Mouse (Mus musculus) neural tube, embryonic 13.5 days (tissue): ENCODE results near the gene Crebbp. TPM values are rescaled to one million over a fixed set of nuclear protein-coding genes. Genes with fewer than 3 reads are reported as not detected.

Source experiments
- ATAC-seq: fragments of 200-750 bp; cut with Nextera tagmentation; 2 replicates; pipeline ENCODE4 v1.8.0; 2017; ENCODE audit warnings: low read depth, mild to moderate bottlenecking, moderate TSS enrichment, moderate library complexity
- H3K27ac ChIP-seq: fragments of 300-500 bp; sonication (generic); replicated peaks from 2 replicates; pipeline ENCODE4 v1.5.1; 2015; ENCODE audit warnings: moderate library complexity, mild to moderate bottlenecking, inconsistent platforms
- H3K27me3 ChIP-seq: fragments of 300-500 bp; sonication (generic); 2 replicates; pipeline ENCODE4 v1.6.1; 2015; ENCODE audit warnings: mild to moderate bottlenecking, inconsistent platforms
- H3K36me3 ChIP-seq: fragments of 300-500 bp; sonication (generic); 2 replicates; pipeline ENCODE4 v1.6.1; 2015; ENCODE audit warnings: mild to moderate bottlenecking, inconsistent platforms
- H3K4me1 ChIP-seq: fragments of 300-500 bp; sonication (generic); replicated peaks from 2 replicates; pipeline ENCODE4 v1.6.1; 2015; ENCODE audit warnings: inconsistent platforms
- H3K4me2 ChIP-seq: fragments of 300-500 bp; sonication (generic); 2 replicates; pipeline ENCODE4 v1.6.1; 2015; ENCODE audit warnings: inconsistent platforms, mild to moderate bottlenecking, moderate library complexity
- H3K4me3 ChIP-seq: fragments of 300-500 bp; sonication (generic); 2 replicates; pipeline ENCODE4 v1.5.1; 2015; ENCODE audit warnings: mild to moderate bottlenecking, inconsistent platforms
- H3K9ac ChIP-seq: fragments of 300-500 bp; sonication (generic); 2 replicates; pipeline ENCODE4 v1.6.1; 2015; ENCODE audit warnings: moderate library complexity, mild to moderate bottlenecking, inconsistent platforms
- H3K9me3 ChIP-seq: fragments of 300-500 bp; sonication (generic); 2 replicates; pipeline ENCODE4 v1.6.1; 2016; ENCODE audit warnings: inconsistent platforms
- WGBS: fragments of 180-500 bp; shearing (Covaris S2); methylation state at CpG from one replicate; pipeline ENCODE4 v1.1.7; 2015; 5-methylcytosine and 5-hydroxymethylcytosine counted together
- polyA plus RNA-seq: library from polyadenylated mRNA; unstranded; fragments of >200 nt; fragmentation: Nextera tagmentation; extraction: Ambion mirVana; gene quantifications from 2 replicates; pipeline ENCODE4 v1.2.1, GENCODE M21; 2015

The Crebbp gene
- polyA plus RNA-seq, 1 experiment from 2014 or later, result 36.6 TPM

DNA sequence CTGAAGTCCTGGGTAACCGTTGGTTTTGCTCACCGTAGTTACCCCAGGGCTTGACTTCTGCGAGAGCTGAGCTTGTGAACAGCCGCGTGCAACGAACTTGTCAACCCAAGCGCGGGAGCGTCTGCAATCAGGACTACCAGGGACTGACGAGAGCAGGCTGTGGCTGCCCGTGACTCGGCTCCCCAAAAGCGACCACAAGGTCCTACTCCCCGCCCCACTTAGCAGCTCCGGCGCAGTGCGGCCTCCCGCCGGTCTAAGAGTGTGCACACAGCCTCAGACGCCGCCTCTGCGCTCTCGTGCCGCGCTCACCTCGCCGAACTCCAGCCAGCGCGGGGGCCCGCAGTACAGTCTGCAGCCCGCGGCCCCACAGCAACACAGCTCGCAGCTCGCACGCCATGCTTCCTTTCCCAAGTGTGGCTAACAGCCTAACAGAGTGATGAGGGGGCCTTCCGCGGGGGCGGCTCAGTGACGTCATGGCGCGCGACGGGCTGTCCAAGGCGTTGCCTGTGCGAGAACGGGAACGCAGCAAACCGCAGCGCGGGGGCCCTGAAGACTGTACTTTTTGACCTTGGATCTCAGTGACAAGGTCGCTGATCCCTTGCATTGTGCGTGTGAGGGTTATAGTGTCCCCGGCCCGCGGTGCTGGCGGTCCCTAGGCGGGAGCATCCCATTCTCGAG is 136.3 kb downstream of the Crebbp start, which contains the start of gene Trap1:
Gene Trap1, minus strand, starts transcription at position 444 of the 678 bp plus-strand sequence.
- WGBS, result under 1% methylated on average over 58 of the region's 58 CpGs
- Histone ChIP-seq H3K36me3 (peaks cover 12% of the 10 kb centered on the region), H3K27me3 (no peaks in the 10 kb centered on the region), H3K4me3 (peak within 1 kb of the TSS; percentile 72), H3K27ac (peak within 1 kb of the TSS; percentile 89), H3K9me3 (no peaks in the 10 kb centered on the region), H3K4me2 (peak within 1 kb of the TSS; percentile 82), H3K4me1 (peaks cover 17% of the 10 kb centered on the region), H3K9ac (peak within 1 kb of the TSS; percentile 85)
- ATAC-seq, result peak; percentile 97

DNA sequence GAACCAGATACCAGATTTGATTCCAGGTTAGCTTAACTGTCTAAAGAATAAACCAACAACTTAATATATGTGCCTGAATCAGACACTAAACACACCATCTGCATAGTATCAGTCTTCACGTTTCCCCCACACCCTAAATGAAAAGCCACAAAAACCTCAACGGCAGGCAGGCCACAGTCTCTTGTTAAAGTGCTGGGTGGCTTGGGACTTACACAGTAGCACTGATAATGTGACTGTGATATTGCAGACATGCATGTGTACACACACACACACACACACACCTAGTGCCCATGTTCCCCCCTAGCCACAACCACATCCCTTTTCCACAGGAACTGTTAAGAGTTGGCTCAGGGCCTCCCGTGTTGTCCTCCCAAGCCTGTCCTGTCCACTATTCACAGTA is 139.0 kb downstream of the Crebbp start:
- peaks cover 17% of the 10 kb centered on the region for H3K4me1 ChIP-seq
- no peak overlapping the region for H3K4me2 ChIP-seq
- 84% methylated on average over 3 of the region's 3 CpGs for WGBS
- ATAC-seq, result no peak
- H3K9me3 ChIP-seq, result no peaks in the 10 kb centered on the region
- no peak overlapping the region for H3K4me3 ChIP-seq
- no peaks in the 10 kb centered on the region for H3K27me3 ChIP-seq
- no peak overlapping the region for H3K27ac ChIP-seq
- no peak overlapping the region for H3K9ac ChIP-seq
- no peaks in the 10 kb centered on the region for H3K36me3 ChIP-seq

DNA sequence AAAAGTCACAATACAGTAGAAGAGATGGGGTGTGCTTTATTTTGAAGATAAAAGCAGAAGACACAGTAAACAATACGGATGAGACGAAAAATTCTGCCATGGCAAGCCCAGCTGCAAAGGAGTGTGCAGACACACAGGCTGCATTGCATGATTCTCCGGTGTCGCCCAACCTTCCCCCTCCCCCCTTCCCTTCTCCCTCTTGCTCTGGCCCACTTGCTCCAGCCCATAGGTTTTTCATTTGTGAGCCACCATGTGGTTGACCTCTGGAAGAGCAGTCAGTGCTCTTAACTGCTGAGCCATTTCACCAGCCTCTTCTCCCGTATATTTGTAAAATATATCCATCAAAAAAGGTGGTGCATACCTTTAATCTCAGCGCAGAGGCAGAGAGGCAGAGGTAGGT is 139.5 kb downstream of the Crebbp start:
- no peak for ATAC-seq
- WGBS, result 79% methylated on average over 6 of the region's 6 CpGs
- peaks cover 17% of the 10 kb centered on the region for H3K4me1 ChIP-seq

DNA sequence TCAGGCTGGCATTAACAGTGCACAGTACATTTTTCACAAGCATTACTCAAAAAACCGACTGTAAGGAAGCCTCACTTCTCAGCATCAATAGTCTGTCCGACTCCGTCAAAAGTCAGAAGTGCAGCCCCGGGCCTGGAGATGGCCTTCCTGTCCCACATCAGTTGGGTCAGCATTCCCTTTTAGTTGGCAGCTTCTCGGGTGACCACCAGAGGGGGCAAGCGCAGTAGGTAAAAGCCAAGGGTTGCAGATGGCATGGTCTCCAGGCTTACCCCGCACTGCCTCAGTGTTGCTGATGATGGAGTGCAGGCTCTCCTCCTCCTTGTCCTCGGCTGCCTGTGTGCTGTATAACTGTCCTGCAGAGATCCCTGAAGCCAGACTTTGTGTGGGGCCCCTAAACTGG is 145.2 kb downstream of the Crebbp start:
- no peak overlapping the region for H3K27ac ChIP-seq
- no peak overlapping the region for H3K4me3 ChIP-seq
- no peak; the same call in 1 of the 2 replicates for ATAC-seq
- H3K9me3 ChIP-seq, result no peaks in the 10 kb centered on the region
- H3K9ac ChIP-seq, result no peak overlapping the region
- H3K4me1 ChIP-seq, result no peaks in the 10 kb centered on the region
- 59% methylated on average over 8 of the region's 8 CpGs for WGBS
- H3K27me3 ChIP-seq, result no peaks in the 10 kb centered on the region
- no peak overlapping the region for H3K4me2 ChIP-seq
- peaks cover 51% of the 10 kb centered on the region for H3K36me3 ChIP-seq

More for the DNA sequence above, 139.5 kb downstream of the Crebbp start:
- H3K27ac ChIP-seq, result no peak overlapping the region
- H3K9me3 ChIP-seq, result no peaks in the 10 kb centered on the region
- H3K4me2 ChIP-seq, result no peak overlapping the region
- H3K4me3 ChIP-seq, result no peak overlapping the region
- H3K27me3 ChIP-seq, result no peaks in the 10 kb centered on the region
- no peaks in the 10 kb centered on the region for H3K36me3 ChIP-seq
- H3K9ac ChIP-seq, result no peak overlapping the region

DNA sequence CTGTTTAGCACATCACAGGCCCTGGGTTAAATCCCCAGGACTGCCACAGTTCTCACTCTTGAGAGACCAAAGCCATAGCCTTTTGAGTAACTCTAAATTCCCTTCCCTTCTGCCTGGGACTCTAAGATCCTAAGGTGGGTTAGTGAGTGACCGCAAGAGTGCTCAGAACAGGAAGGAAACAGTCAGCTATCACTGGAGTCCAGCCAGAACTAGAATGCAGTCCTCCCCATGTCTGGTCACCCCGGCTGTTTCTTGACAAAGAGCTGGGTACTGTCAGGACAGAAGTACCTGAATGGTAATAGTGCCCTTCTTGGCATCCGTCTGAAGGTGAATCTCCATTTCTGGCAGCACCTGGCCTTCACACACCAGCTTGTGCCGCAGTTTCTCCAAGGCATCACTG is 148.9 kb downstream of the Crebbp start:
- Histone ChIP-seq H3K27me3 (no peaks in the 10 kb centered on the region), H3K9me3 (no peaks in the 10 kb centered on the region), H3K4me3 (no peak overlapping the region), H3K27ac (no peak overlapping the region), H3K4me2 (no peak overlapping the region), H3K4me1 (no peaks in the 10 kb centered on the region), H3K36me3 (peaks cover 84% of the 10 kb centered on the region), H3K9ac (no peak overlapping the region)
- no peak for ATAC-seq
- 92% methylated on average over 4 of the region's 4 CpGs for WGBS

DNA sequence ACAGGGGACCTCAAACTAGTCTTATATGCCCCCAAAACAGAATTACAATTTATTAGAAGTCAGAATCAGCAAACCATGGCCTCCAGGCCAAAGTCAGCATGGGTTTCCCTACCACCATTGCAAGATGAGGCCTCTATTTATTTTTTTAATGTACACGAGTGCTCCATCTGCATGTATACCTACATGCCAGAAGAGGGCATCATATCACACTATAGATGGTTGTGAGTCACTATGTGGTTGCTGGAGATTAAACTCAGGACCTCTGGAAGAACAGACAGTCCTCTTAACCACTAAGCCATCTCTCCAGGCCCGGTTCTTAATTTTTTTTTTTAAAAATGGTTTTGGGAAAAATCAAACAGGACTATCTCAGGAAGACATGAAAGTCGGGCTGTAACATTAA is 160.0 kb downstream of the Crebbp start:
- WGBS, result 85% methylated on average over 3 of the region's 3 CpGs

DNA sequence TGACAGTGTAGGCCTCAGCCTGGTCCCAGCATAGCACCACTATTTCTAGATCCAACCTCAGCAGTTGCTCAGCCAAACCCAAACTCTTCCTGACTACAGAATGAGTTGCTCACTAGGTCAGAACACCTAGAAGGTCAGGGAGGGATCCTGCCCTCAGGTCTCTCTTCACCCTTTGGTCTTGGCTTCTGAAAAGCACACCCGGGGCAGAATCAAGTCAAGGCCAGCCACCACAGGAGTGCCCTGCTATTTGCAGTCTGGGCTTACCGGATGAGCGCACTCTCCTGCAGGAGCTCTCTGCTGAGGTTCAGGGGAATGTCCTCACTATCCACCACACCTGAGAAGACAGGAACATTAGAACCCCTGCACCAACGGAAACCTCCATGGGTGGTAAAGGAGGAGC is 161.2 kb downstream of the Crebbp start:
- peaks cover 91% of the 10 kb centered on the region for H3K36me3 ChIP-seq
- H3K4me3 ChIP-seq, result no peak overlapping the region
- H3K4me1 ChIP-seq, result no peaks in the 10 kb centered on the region
- no peak overlapping the region for H3K4me2 ChIP-seq
- H3K9me3 ChIP-seq, result no peaks in the 10 kb centered on the region
- no peak overlapping the region for H3K27ac ChIP-seq
- WGBS, result 93% methylated on average over 4 of the region's 4 CpGs
- H3K9ac ChIP-seq, result no peak overlapping the region
- no peaks in the 10 kb centered on the region for H3K27me3 ChIP-seq
- ATAC-seq, result no peak

More for the DNA sequence above, 160.0 kb downstream of the Crebbp start:
- Histone ChIP-seq H3K27me3 (no peaks in the 10 kb centered on the region), H3K27ac (no peak overlapping the region), H3K9ac (no peak overlapping the region), H3K4me3 (no peak overlapping the region), H3K9me3 (no peaks in the 10 kb centered on the region), H3K36me3 (peaks cover 92% of the 10 kb centered on the region), H3K4me2 (no peak overlapping the region), H3K4me1 (no peaks in the 10 kb centered on the region)
- ATAC-seq, result no peak

DNA sequence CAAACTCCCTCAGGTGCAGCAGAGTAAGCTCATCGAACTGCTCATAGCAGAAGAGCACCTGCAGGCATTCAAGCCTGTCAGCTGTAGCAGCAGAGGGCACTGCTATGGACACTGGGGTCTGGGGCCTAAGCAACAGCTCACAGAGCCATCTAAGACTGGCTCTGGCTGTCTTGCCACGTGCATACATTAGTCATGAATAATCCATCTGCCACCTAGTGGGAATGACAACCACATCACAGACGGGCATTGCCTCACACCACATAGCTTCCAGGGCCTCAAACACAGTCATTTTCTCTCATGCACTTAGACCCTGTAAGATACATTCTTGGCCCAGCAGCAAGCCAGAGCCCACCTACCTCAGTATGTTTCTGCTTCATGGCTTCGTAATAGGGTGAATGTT is 168.3 kb downstream of the Crebbp start:
- no peaks in the 10 kb centered on the region for H3K4me1 ChIP-seq
- 86% methylated on average over 4 of the region's 4 CpGs for WGBS
- no peak for ATAC-seq
- H3K27ac ChIP-seq, result no peak overlapping the region
- H3K36me3 ChIP-seq, result peaks cover 90% of the 10 kb centered on the region
- H3K9ac ChIP-seq, result no peak overlapping the region
- no peaks in the 10 kb centered on the region for H3K27me3 ChIP-seq
- H3K4me2 ChIP-seq, result no peak overlapping the region
- no peaks in the 10 kb centered on the region for H3K9me3 ChIP-seq
- no peak overlapping the region for H3K4me3 ChIP-seq

DNA sequence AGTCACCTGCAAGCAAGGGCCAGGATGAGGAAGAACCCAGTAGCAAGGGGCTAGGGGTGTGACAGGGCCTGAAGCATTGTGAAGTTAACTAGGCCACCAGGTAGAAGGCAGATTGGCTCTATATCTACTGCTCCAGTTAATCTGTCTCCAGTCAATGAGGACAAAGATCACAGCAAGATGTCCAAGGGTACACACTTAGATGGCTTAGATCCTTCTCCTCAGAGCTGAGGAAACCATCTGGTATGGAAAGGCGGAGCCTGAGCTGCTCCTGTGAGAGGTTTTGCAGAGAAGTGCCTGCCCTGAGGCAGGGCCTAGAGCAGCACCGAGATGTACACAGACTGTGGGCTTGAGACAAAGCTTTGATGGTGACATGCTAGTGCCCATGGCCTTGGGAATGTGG is 169.7 kb downstream of the Crebbp start:
- WGBS, result 97% methylated on average over 2 of the region's 2 CpGs
- H3K36me3 ChIP-seq, result peaks cover 88% of the 10 kb centered on the region

DNA sequence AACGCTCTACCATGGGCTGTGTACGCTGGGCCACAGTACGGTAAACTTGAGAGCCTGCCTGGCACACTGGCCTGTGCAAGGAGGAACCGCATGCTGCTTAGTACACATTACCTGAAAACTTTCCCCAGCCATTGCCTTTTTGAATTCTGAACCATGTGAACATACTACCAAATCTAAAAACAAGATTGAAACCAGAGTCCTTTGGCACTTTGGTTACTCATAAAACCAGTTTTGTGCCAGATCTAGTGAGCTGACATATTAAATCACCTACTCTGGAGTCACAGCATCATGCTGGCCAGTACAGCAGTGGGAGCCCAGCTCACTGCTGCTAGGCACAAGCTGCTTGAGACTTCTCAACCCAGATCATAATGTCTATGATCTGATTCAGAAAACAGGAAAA is 172.2 kb downstream of the Crebbp start:
- H3K27me3 ChIP-seq, result no peaks in the 10 kb centered on the region
- H3K36me3 ChIP-seq, result peaks cover 89% of the 10 kb centered on the region
- H3K9me3 ChIP-seq, result no peaks in the 10 kb centered on the region
- no peak overlapping the region for H3K4me2 ChIP-seq
- ATAC-seq, result no peak
- H3K4me3 ChIP-seq, result no peak overlapping the region
- H3K4me1 ChIP-seq, result no peaks in the 10 kb centered on the region
- H3K9ac ChIP-seq, result no peak overlapping the region
- H3K27ac ChIP-seq, result no peak overlapping the region
- WGBS, result 95% methylated on average over 4 of the region's 4 CpGs

More for the DNA sequence above, 169.7 kb downstream of the Crebbp start:
- Histone ChIP-seq H3K9me3 (no peaks in the 10 kb centered on the region), H3K4me3 (no peak overlapping the region), H3K4me2 (no peak overlapping the region), H3K9ac (no peak overlapping the region), H3K4me1 (no peaks in the 10 kb centered on the region), H3K27ac (no peak overlapping the region), H3K27me3 (no peaks in the 10 kb centered on the region)
- ATAC-seq, result no peak

DNA sequence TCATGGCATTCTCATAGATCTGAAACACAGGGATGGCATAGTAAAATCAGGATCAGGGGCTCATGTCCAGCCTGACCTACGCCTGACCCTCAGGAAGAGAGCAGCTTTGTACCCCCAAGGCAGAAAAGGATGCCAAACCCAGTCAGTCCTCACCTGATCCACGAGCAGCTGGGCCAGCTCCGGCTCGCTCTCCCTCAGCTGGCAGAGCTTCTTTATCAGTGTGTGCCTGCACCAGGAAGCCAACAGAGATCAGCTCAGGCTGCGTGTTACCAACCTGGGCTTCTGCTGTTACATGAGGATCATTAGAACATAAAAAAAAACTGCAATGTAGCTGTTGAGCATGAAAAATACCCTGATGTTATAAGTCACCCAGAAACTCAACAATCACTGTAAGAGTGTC is 173.6 kb downstream of the Crebbp start:
- Histone ChIP-seq H3K36me3 (peaks cover 79% of the 10 kb centered on the region), H3K4me1 (no peaks in the 10 kb centered on the region), H3K9ac (no peak overlapping the region), H3K4me2 (no peak overlapping the region), H3K27me3 (no peaks in the 10 kb centered on the region), H3K9me3 (no peaks in the 10 kb centered on the region), H3K27ac (no peak overlapping the region), H3K4me3 (no peak overlapping the region)
- no peak for ATAC-seq
- WGBS, result 91% methylated on average over 5 of the region's 5 CpGs

DNA sequence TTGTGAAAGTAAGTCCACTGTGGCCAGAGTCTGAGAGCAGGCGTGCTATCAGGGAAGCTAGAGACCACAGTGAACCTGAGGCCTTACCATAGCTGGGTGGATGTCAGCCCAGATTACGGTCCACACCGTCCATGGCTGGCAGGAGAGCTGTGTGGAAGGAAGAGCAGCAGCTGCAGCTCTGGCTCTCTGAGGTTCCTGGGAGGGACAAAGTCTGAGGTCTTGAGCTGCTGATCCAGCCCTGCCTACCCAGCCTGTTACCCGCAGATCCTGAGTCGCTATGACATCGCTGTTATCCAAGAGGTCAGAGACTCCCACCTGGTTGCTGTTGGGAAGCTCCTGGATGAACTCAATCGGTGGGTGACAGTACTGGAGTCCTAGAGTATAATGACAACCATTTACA is 176.1 kb downstream of the Crebbp start:
- Histone ChIP-seq H3K9ac (no peak overlapping the region), H3K4me2 (no peak overlapping the region), H3K36me3 (peaks cover 62% of the 10 kb centered on the region), H3K4me3 (no peak overlapping the region), H3K9me3 (no peaks in the 10 kb centered on the region), H3K27ac (no peak overlapping the region), H3K4me1 (no peaks in the 10 kb centered on the region), H3K27me3 (no peaks in the 10 kb centered on the region)
- WGBS, result 94% methylated on average over 7 of the region's 7 CpGs
- no peak for ATAC-seq

DNA sequence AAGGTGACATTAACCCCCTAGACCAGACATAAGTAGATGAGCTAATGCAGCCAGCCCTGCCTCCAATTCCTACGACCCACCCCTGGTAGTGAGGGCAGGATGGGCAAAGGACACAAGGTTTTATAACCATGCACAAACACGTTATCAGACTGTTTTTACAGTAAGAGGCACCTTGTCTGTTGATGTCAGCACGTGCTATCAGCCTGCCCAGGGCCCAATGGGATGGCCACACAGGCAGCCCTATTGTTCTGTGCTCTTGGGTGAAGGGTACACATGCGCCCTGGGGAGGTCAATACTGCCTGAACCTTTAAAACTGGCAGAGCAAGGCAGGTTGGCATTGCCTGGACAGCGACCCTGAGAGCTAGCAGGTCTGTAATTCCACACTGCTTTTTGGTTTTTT is 177.0 kb downstream of the Crebbp start, which contains the start of gene Dnase1:
Gene Dnase1, plus strand, starts transcription at position 136 of the 400 bp plus-strand sequence.
- H3K36me3 ChIP-seq, result peaks cover 55% of the 10 kb centered on the region
- WGBS, result 89% methylated on average over 5 of the region's 5 CpGs
- no peaks in the 10 kb centered on the region for H3K9me3 ChIP-seq
- H3K27ac ChIP-seq, result no peak within 1 kb of the TSS
- no peak within 1 kb of the TSS for H3K9ac ChIP-seq
- ATAC-seq, result no peak
- no peak within 1 kb of the TSS for H3K4me3 ChIP-seq
- no peak within 1 kb of the TSS for H3K4me2 ChIP-seq
- H3K4me1 ChIP-seq, result no peaks in the 10 kb centered on the region
- H3K27me3 ChIP-seq, result no peaks in the 10 kb centered on the region
